Mouse (Mus musculus): ENCODE data around the gene Hist1h2bg. TPM values are rescaled to one million over a fixed set of nuclear protein-coding genes. Genes with fewer than 3 reads are reported as not detected.
"Not testable (repeated sequence)": the region's sequence is repeated elsewhere in the genome, so short reads cannot be mapped to it uniquely, and the experiment has no call there.

The Hist1h2bg gene
- polyA plus RNA-seq, 1 experiment = 9.9 TPM

DNA sequence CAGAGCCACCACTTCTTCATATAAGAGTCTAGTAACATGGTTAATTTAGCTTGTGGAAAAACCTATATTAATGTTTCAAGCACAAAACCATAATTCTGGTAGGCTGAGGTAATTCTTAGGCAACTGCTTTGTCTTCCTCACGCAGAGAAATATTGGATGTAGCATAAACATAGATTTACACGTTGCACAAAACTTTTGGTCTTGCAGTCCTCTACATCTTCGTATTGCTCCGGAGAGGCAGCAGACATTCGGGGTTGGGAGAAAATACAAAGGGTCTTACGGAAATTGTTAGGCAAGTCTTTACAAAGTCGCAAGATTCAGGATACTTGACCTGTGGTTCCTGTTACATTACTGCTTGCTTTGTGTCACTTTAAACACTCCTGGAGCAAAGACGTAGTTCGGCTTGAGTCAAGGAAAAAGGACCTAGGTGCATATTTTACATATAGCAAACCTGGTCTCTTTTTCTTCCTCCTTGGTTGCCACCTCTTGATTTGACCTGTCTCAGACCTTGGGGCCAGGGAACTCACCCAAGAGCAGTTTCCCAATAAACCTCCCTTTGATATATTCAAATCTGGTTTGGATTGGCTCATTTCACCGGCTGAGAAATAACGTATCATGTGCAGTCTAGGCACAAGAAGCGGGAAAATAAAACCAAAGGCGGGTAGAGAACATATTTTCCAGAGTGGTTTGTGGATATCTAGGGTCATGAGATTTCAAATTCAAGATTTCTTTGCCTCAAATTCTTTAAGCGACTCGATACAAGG, 36.6 kb upstream of the Hist1h2bg start:
- Histone ChIP-seq H3K27me3 (ENCODE audit: control insufficient read depth, insufficient read depth, insufficient read length) (no peaks in the 10 kb centered on the region), H3K79me3 (ENCODE audit: low read depth) (no peaks in the 10 kb centered on the region), H3K79me2 (ENCODE audit: control insufficient read depth, insufficient read depth) (peaks cover 22% of the 10 kb centered on the region), H3K4me3 (ENCODE audit: insufficient read depth, poor library complexity, severe bottlenecking) (peak overlapping the region; percentile 35), H3K36me3 (ENCODE audit: control insufficient read depth, insufficient read depth) (no peaks in the 10 kb centered on the region), H3ac (ENCODE audit: control insufficient read depth, insufficient read length, low read depth) (peak overlapping the region; percentile 81)
- TF ChIP-seq CEBPB (IDR thresholded peaks at IDR 0.05; ENCODE audit: low read depth) (peak; percentile 8), MYOD1 (IDR thresholded peaks at IDR 0.05; ENCODE audit: control insufficient read depth, insufficient read length, low read depth) (no peak), USF1 (IDR thresholded peaks at IDR 0.05; ENCODE audit: low read depth) (no peak), CTCF (IDR thresholded peaks at IDR 0.05; ENCODE audit: control insufficient read depth, insufficient read depth, insufficient read length) (no peak), MYOG (IDR thresholded peaks at IDR 0.05; ENCODE audit: control insufficient read depth, extremely low read depth, insufficient read length) (no peak)

DNA sequence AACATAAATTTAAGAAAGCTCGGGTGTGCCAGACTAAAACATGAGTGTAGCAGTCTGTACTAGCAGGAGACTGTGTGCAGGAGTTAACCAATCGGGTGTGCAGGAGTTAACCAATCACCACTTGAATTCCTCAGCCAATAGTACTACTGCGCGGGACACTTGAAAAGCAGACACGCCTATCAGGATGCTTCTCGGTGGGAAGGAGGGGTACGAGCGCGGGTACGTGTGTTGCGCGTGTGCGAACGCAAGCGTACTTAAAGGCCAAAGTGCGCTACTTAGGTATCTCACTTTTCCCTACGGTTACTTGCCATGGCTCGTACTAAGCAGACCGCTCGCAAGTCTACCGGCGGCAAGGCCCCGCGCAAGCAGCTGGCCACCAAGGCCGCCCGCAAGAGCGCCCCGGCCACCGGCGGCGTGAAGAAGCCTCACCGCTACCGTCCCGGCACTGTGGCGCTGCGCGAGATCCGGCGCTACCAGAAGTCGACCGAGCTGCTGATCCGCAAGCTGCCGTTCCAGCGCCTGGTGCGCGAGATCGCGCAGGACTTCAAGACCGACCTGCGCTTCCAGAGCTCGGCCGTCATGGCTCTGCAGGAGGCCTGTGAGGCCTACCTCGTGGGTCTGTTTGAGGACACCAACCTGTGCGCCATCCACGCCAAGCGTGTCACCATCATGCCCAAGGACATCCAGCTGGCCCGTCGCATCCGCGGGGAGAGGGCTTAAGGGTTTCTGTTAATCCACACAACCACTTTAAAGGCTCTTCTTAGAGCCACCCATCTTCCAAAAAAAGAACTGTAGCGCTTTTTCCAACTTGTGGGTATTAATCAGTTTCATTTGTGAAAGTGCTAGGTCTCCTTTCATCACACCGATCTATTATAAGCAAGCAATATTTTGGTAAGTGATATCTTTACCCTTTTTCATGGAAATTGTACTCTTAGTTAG, 35.8 kb upstream of the Hist1h2bg start, which contains the start of gene Hist1h3g:
Hist1h3g (plus strand) TSS at position 286 of the 939 bp plus-strand sequence.
- not testable (repeated sequence) for H3K79me3 ChIP-seq (ENCODE audit: low read depth); H3K36me3 ChIP-seq (ENCODE audit: control insufficient read depth, insufficient read depth); H3K27me3 ChIP-seq (ENCODE audit: control insufficient read depth, insufficient read depth, insufficient read length)
- TF ChIP-seq MAX (IDR thresholded peaks at IDR 0.05) = peak; percentile 34
- Histone ChIP-seq H3K4me3 (ENCODE audit: insufficient read depth, poor library complexity, severe bottlenecking) (peak within 1 kb of the TSS; percentile 36), H3ac (ENCODE audit: control insufficient read depth, insufficient read length, low read depth) (peak within 1 kb of the TSS; percentile 81), H3K79me2 (ENCODE audit: control insufficient read depth, insufficient read depth) (peaks cover 22% of the 10 kb centered on the region)

DNA sequence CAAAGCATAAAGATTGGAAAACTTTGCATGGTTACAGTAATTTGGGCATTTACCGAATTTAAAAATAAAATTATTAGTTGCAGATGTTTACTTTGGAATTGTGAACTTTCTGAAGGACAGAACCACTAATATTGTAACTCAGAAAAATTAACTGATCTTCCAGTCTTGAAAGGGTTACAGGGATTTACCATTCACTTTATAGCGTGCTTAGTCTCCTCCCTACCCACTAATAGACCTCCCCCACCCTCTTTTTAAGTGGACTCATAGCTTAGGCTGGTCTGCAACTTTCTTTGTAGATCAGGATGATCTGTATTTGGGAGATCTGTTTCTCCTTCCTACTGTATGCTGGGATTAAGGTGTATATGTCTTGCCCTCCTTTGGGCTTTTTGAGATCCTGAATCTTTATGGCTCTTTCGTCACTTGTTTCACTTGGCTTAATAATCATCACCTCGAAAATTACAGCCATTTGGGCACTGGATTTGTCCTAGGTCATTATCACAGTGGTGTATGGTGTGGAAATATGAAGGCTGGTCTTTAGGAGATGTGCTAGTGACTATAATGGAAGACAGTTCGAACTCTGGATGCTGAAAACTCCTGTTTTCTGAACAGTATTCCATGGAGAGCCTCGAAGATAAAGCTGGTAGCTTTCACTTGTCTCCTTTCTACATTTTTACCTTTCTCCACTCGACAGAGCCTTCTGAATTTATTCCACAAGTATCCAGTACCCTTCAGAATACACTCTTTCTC, 34.9 kb upstream of the Hist1h2bg start:
- H3K79me3 ChIP-seq (ENCODE audit: low read depth) = no peaks in the 10 kb centered on the region
- peaks cover 22% of the 10 kb centered on the region for H3K79me2 ChIP-seq (ENCODE audit: control insufficient read depth, insufficient read depth)
- peak overlapping the region; percentile 36 for H3K4me3 ChIP-seq (ENCODE audit: insufficient read depth, poor library complexity, severe bottlenecking)
- no peak for TF ChIP-seq USF1 (IDR thresholded peaks at IDR 0.05; ENCODE audit: low read depth)
- no peak for TF ChIP-seq MYOD1 (IDR thresholded peaks at IDR 0.05; ENCODE audit: control insufficient read depth, insufficient read length, low read depth)
- TF ChIP-seq CEBPB (IDR thresholded peaks at IDR 0.05; ENCODE audit: low read depth) = no peak
- TF ChIP-seq CTCF (IDR thresholded peaks at IDR 0.05; ENCODE audit: control insufficient read depth, insufficient read depth, insufficient read length) = no peak
- TF ChIP-seq FOSL1 (IDR thresholded peaks at IDR 0.05; ENCODE audit: insufficient read depth, low read length, poor library complexity, severe bottlenecking) = no peak
- TF ChIP-seq MYOG (IDR thresholded peaks at IDR 0.05; ENCODE audit: control insufficient read depth, extremely low read depth, insufficient read length) = no peak
- TF ChIP-seq MAX (IDR thresholded peaks at IDR 0.05) = no peak
- peak overlapping the region; percentile 44 for H3ac ChIP-seq (ENCODE audit: control insufficient read depth, insufficient read length, low read depth)
- no peaks in the 10 kb centered on the region for H3K27me3 ChIP-seq (ENCODE audit: control insufficient read depth, insufficient read depth, insufficient read length)
- no peaks in the 10 kb centered on the region for H3K36me3 ChIP-seq (ENCODE audit: control insufficient read depth, insufficient read depth)

- no peak overlapping the region for H3K4me3 ChIP-seq (ENCODE audit: insufficient read depth, poor library complexity, severe bottlenecking)
These were observed 34.0 kb upstream of the Hist1h2bg start for GRCm38 (mm10) chr13:23537006-23537710.

DNA sequence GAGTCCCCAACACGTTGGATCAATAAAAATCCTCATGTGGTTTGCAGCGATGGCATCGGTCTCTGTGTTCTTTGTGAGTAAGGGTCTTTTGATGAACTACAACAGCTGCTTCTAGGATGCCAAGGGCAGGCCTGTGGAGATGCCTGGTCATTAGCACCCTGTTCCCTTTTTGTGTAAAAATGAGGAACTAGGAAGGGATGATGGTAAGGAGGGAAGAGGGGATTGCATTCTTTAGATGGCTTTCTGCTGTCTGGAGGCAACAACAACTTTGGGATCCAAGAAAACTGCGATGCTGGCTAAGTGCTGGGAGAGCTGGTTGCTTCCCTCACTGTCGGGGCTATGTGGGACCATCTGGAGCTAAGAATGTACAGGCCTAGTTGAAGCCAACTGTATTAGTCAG, 32.9 kb upstream of the Hist1h2bg start:
- Histone ChIP-seq H3K79me2 (ENCODE audit: control insufficient read depth, insufficient read depth) (peaks cover 22% of the 10 kb centered on the region), H3ac (ENCODE audit: control insufficient read depth, insufficient read length, low read depth) (peak overlapping the region; percentile 50), H3K4me3 (ENCODE audit: insufficient read depth, poor library complexity, severe bottlenecking) (peak overlapping the region; percentile 8), H3K36me3 (ENCODE audit: control insufficient read depth, insufficient read depth) (no peaks in the 10 kb centered on the region), H3K27me3 (ENCODE audit: control insufficient read depth, insufficient read depth, insufficient read length) (no peaks in the 10 kb centered on the region), H3K79me3 (ENCODE audit: low read depth) (no peaks in the 10 kb centered on the region)
- TF ChIP-seq MYOG (IDR thresholded peaks at IDR 0.05; ENCODE audit: control insufficient read depth, extremely low read depth, insufficient read length) (no peak), MAX (IDR thresholded peaks at IDR 0.05) (no peak), CEBPB (IDR thresholded peaks at IDR 0.05; ENCODE audit: low read depth) (no peak), USF1 (IDR thresholded peaks at IDR 0.05; ENCODE audit: low read depth) (no peak), CTCF (IDR thresholded peaks at IDR 0.05; ENCODE audit: control insufficient read depth, insufficient read depth, insufficient read length) (no peak), MYOD1 (IDR thresholded peaks at IDR 0.05; ENCODE audit: control insufficient read depth, insufficient read length, low read depth) (no peak), FOSL1 (IDR thresholded peaks at IDR 0.05; ENCODE audit: insufficient read depth, low read length, poor library complexity, severe bottlenecking) (no peak)

More at GRCm38 (mm10) chr13:23537006-23537710, 34.0 kb upstream of the Hist1h2bg start:
- H3ac ChIP-seq (ENCODE audit: control insufficient read depth, insufficient read length, low read depth) = peak overlapping the region; percentile 44
- peaks cover 22% of the 10 kb centered on the region for H3K79me2 ChIP-seq (ENCODE audit: control insufficient read depth, insufficient read depth)
- H3K79me3 ChIP-seq (ENCODE audit: low read depth) = no peaks in the 10 kb centered on the region
- no peaks in the 10 kb centered on the region for H3K36me3 ChIP-seq (ENCODE audit: control insufficient read depth, insufficient read depth)
- TF ChIP-seq MYOD1 (IDR thresholded peaks at IDR 0.05; ENCODE audit: control insufficient read depth, insufficient read length, low read depth) (no peak), FOSL1 (IDR thresholded peaks at IDR 0.05; ENCODE audit: insufficient read depth, low read length, poor library complexity, severe bottlenecking) (no peak), CEBPB (IDR thresholded peaks at IDR 0.05; ENCODE audit: low read depth) (no peak), MAX (IDR thresholded peaks at IDR 0.05) (no peak), MYOG (IDR thresholded peaks at IDR 0.05; ENCODE audit: control insufficient read depth, extremely low read depth, insufficient read length) (no peak), USF1 (IDR thresholded peaks at IDR 0.05; ENCODE audit: low read depth) (no peak), CTCF (IDR thresholded peaks at IDR 0.05; ENCODE audit: control insufficient read depth, insufficient read depth, insufficient read length) (no peak)
- no peaks in the 10 kb centered on the region for H3K27me3 ChIP-seq (ENCODE audit: control insufficient read depth, insufficient read depth, insufficient read length)

- not testable (repeated sequence) for H3K4me3 ChIP-seq (ENCODE audit: insufficient read depth, poor library complexity, severe bottlenecking); H3K36me3 ChIP-seq (ENCODE audit: control insufficient read depth, insufficient read depth); H3K79me3 ChIP-seq (ENCODE audit: low read depth); H3ac ChIP-seq (ENCODE audit: control insufficient read depth, insufficient read length, low read depth); H3K27me3 ChIP-seq (ENCODE audit: control insufficient read depth, insufficient read depth, insufficient read length)
- H3K79me2 ChIP-seq (ENCODE audit: control insufficient read depth, insufficient read depth) = peaks cover 22% of the 10 kb centered on the region
These were observed 31.4 kb upstream of the Hist1h2bg start for GRCm38 (mm10) chr13:23539821-23540220.

Data from C2C12 (cell line).